Mouse (Mus musculus): Measurements from ENCODE around the gene Zscan25.
A peak's percentile ranks its signal among the peaks of the same experiment; 100 is the strongest.
"Not testable (repeated sequence)": the region's sequence is repeated elsewhere in the genome, so short reads cannot be mapped to it uniquely, and the experiment has no call there.

The Zscan25 gene

GRCm38 (mm10) chr5:145280371-145281143 is at the start of gene Zscan25:
TSS of gene Zscan25 (plus strand) at chr5:145280500.
- peak; percentile 95 for DNase-seq (ENCODE audit: extremely low read depth, insufficient read length, low spot score)

GRCm38 (mm10) chr5:145230641-145231040 is 49.7 kb upstream of the Zscan25 start:
- no peak for DNase-seq (ENCODE audit: extremely low read depth, insufficient read length, low spot score)

DNA sequence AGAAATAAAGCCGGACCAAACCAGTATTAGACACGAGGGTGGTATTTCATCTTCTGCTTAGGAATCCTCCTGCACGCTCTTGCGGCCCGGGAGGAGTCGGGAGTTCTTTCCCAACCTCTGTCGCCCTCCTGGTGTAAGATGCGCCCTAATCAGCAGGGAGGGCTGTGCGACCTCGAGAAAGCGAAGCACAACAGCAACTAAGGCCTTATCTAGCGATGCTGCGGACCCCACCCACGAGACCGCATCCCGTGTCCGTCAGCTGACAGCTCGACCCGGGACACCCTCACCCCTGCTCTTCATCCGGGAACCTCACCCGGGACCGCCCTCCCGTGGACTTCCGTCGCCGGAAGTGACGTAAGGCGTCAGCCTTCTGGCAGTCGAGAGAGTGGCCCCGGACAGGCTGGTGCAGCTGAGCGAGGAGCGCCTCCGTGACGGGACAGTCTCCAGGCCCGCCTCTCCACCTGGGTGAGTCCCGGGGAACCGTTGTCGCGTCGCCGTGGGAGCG is 48.9 kb upstream of the Zscan25 start, which contains the start of gene Zfp655:
Gene Zfp655, plus strand, starts transcription at position 349 of the 505 bp plus-strand sequence.
- peak; percentile 97 for DNase-seq (ENCODE audit: extremely low read depth, insufficient read length, low spot score)

- no peak for DNase-seq (ENCODE audit: extremely low read depth, insufficient read length, low spot score)
These were observed 48.3 kb upstream of the Zscan25 start for GRCm38 (mm10) chr5:145231893-145232411.

- DNase-seq (ENCODE audit: extremely low read depth, insufficient read length, low spot score), result no peak
These were observed 45.7 kb upstream of the Zscan25 start for GRCm38 (mm10) chr5:145234636-145235035.

- DNase-seq (ENCODE audit: extremely low read depth, insufficient read length, low spot score), result no peak
These were observed 30.8 kb upstream of the Zscan25 start for GRCm38 (mm10) chr5:145249520-145249919.

DNA sequence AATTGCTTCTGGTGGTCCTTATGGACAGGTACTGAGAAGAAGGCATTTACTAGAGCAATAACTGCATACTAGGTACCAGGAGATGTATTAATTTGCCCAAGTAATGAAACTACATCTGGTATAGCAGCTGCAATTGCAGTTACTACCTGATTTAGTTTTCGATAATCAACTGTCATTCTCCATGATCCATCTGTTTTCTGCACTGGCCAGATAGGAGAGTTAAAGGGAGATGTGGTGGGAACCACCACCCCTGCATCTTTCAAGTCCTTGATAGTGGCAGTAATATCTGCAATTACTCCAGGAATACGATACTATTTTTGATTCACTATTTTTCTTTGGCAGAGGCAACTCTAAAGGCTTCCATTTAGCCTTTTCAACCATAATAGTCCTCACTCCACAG is 6.7 kb upstream of the Zscan25 start:
- DNase-seq (ENCODE audit: extremely low read depth, insufficient read length, low spot score), result not testable (repeated sequence)

DNA sequence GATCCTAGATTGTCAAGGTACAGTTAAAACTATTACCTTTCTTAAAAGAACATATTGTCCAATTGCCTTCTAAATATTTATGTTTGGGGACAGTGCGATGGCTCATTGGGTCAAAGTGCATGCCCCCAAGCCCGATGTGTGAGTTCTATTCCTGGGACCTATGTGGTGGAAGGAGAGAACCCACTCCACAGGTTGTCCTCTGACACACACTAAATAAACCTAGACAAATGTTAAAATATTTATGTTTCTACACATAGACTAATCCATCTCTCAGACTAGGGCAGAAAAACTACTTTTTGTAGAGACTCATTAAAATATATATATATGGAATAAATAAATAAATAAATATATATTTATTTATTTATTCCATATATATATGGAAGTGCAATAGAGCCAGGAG is 352 bp upstream of the Zscan25 start:
- DNase-seq (ENCODE audit: extremely low read depth, insufficient read length, low spot score), result no peak

DNA sequence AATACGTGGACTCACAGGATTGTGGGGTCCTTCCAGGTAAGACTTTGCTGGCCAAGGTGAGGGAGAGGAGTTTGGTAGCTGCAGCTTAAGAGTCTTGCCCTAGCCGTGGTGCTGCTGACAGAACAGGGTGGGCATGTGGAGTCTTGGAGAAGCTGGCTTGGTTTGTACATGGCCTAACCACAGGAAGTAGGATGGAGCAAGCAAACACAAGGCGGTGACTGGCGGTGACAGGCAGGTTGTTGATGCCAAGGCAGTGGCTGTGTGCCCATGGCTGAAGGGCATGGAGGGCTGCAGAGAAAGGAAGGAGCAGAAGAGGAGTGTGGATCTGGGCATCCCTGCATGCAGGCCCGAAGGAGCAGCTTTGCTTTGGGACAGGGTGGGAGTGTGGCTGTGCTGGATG is 8.1 kb downstream of the Zscan25 start:
- no peak for DNase-seq (ENCODE audit: extremely low read depth, insufficient read length, low spot score)

DNA sequence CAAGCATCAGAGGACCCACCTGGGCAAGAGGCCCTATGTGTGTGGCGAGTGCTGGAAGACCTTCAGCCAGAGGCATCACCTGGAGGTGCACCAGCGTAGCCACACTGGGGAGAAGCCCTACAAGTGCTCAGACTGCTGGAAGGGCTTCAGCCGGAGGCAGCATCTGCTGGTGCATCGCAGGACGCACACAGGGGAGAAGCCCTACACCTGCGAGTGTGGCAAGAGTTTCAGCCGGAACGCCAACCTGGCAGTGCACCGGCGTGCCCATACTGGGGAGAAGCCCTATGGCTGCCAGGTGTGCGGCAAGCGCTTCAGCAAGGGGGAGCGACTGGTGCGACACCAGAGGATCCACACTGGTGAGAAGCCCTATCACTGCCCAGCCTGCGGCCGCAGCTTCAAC is 10.4 kb downstream of the Zscan25 start:
- DNase-seq (ENCODE audit: extremely low read depth, insufficient read length, low spot score), result no peak

- no peak for DNase-seq (ENCODE audit: extremely low read depth, insufficient read length, low spot score)
These were observed 12.1 kb downstream of the Zscan25 start for GRCm38 (mm10) chr5:145292398-145292797.

- no peak for DNase-seq (ENCODE audit: extremely low read depth, insufficient read length, low spot score)
These were observed 20.2 kb downstream of the Zscan25 start for GRCm38 (mm10) chr5:145300469-145300868.

DNA sequence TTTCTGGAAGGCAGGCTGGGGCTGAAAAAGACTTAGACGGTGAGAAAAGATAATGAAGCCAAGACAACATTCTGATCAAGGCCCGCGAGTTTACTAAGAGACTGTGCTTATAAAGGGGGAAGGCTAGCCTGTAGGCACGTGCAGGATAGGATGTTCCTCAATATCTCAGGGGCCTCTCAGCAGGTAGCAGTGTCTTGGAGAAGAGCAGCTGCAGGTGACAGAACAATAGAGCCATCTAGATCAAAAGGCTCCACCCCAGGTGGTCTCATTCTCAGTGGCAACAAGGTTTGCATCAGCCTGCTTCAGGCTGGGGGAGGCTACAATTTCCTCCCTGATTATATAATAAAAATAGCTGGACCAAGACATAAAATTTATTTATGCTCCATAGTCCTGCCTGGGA is 21.5 kb downstream of the Zscan25 start:
- DNase-seq (ENCODE audit: extremely low read depth, insufficient read length, low spot score), result not testable (repeated sequence)

DNA sequence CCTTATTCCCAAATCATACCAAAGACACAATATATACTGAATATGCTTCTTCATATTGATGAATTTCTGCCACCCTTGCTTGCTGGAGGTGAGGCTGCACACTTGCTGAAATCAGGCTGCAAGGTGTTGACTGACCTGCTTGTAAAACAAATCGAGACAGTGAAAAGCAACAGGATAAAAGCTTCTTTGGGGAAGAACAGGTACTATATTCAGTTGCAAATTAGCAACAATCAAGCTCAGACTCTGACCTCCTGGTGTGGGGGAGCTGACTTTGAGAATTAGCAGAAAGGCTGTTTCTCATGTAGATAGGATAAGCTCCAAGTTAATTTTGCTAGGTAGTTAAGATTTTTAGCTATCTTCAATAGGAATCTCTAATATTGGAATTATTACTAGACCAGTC is 22.1 kb downstream of the Zscan25 start:
- DNase-seq (ENCODE audit: extremely low read depth, insufficient read length, low spot score), result no peak

GRCm38 (mm10) chr5:145306953-145307352 is 26.7 kb downstream of the Zscan25 start:
- DNase-seq (ENCODE audit: extremely low read depth, insufficient read length, low spot score), result not testable (repeated sequence)

DNA sequence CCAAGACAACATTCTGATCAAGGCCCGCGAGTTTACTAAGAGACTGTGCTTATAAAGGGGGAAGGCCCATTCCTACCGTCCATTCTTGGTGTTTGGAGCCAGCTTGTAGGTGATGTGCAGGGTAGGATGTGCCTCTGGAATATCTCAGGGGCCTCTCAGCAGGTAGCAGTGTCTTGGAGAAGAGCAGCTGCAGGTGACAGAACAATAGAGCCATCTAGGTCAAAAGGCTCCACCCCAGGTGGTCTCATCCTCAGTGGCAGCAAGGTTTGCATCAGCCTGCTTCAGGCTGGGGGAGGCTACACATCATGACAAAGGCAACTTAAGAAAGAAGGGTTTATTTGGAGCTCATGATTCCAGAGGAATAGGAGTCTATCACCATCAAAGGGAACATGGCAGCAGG is 27.5 kb downstream of the Zscan25 start:
- not testable (repeated sequence) for DNase-seq (ENCODE audit: extremely low read depth, insufficient read length, low spot score)

- no peak for DNase-seq (ENCODE audit: extremely low read depth, insufficient read length, low spot score)
These were observed 33.5 kb downstream of the Zscan25 start for GRCm38 (mm10) chr5:145313845-145314244.

GRCm38 (mm10) chr5:145317141-145317540 is 36.8 kb downstream of the Zscan25 start:
- no peak for DNase-seq (ENCODE audit: extremely low read depth, insufficient read length, low spot score)

GRCm38 (mm10) chr5:145338756-145339155 is 58.5 kb downstream of the Zscan25 start:
- not testable (repeated sequence) for DNase-seq (ENCODE audit: extremely low read depth, insufficient read length, low spot score)

All from 3134 (cell line).